Mouse (Mus musculus) liver, adult 2 months (tissue): ENCODE data around the gene Olfr769.

Experiments used
- CTCF ChIP-seq: fragments of 200-500 bp; IDR thresholded peaks from 2 replicates; pipeline ENCODE4 v1.5.1; 2011; ENCODE audit warnings: low read depth, low read length, control low read depth
- POLR2A ChIP-seq: fragments of 200-500 bp; IDR thresholded peaks from 2 replicates; pipeline ENCODE4 v1.6.1; 2011; ENCODE audit warnings: low read length, control low read depth; ENCODE audit not compliant: insufficient read depth; ENCODE audit errors: extremely low read depth

DNA sequence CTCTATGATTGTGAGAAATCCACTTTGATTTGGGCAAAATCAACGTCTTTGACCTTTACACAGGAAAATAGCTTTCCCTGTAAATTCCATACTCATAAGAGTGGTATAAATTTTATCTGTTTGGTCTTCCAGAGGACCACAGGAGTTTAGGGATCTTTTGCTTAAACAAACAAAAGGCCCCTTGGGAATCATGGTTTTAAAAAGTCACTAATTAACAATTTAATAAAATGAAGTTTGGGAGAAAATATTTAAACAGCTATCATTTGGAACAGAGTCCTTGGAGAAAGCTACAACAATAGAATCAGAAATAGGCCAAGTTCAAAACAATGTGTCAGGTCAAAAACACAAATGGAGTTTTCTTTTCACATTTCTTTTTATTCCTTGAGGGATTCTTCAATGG, 18.4 kb downstream of the Olfr769 start, which contains the start of gene Olfr768:
- TF ChIP-seq CTCF (no peak), POLR2A (no peak)
